Mouse (Mus musculus) T-helper 17 cell (primary cell): Measurements from ENCODE around the gene Vav1.

Experiments
- in situ Hi-C, 2 experiments: fragments of 300-600 bp; cut with MboI, MseI; formaldehyde crosslinking; loops; 1 replicate in 1 of 2; 2 replicates in 1 of 2; pipeline ENCODE4 v1.15.1; 2025; ENCODE audit warnings: high pct_unique_total_duplicates in 2 of 2

The Vav1 gene

DNA sequence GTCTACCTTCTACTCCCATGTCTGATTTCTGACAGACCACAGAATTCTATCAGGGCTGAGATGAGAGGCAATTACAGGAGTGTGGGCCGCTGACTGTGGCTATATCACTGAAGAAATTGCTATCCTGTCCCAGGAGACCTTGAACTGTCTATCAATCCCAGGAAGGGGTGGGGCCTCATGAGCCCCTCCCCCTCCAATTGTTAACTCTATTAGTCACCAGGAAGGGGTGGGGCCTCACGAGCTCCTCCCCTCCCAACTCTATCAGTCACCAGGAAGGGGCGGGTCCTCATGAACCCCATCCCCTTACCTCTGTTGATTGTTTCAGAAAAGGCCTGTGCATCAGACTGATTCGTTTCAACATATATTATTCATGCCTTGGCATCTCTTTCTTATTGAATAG is 53.3 kb downstream of the Vav1 start:
- in situ Hi-C loops = loop anchor here (5.0 kb wide), 2 partner anchors 110 to 115 kb away; no protein-coding TSS in a partner anchor

- in situ Hi-C loops = loop anchor here (5.0 kb wide), 2 partner anchors 112 to 117 kb away; no protein-coding TSS in a partner anchor
Observed at GRCm38 (mm10) chr17:57334001-57334760, 55.3 kb downstream of the Vav1 start.

GRCm38 (mm10) chr17:57334761-57335150 is 55.9 kb downstream of the Vav1 start:
- in situ Hi-C loops = loop anchor here (5.0 kb wide), 3 partner anchors 112 to 242 kb away; no protein-coding TSS in a partner anchor

GRCm38 (mm10) chr17:57335194-57335593 is 56.3 kb downstream of the Vav1 start:
- in situ Hi-C loops = loop anchor here in 1 of 2 experiments (5.0 kb wide), 1 partner anchor 243 kb away; no protein-coding TSS in a partner anchor

- in situ Hi-C loops = loop anchor here in 1 of 2 experiments (5.0 kb wide), 1 partner anchor 243 kb away; no protein-coding TSS in a partner anchor
Observed at GRCm38 (mm10) chr17:57335673-57336303, 56.9 kb downstream of the Vav1 start.

DNA sequence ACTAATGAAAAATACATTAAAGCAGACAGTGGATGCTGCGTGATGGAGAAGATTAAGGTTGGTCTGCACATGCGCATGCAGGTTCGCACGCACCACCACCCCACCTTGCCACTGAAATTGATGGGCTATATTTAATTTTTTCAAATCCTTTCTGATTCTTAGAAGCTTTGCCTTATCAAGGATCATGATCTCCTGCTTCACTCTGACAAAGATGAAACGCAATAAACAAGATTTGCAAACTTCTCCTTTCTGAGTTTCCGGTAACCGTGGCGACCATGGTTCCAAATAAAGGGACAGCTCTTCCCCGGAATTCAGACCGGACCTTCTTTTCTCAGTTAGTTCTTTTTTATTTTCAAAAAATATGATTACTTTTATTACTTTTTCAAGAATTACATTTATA is 59.1 kb downstream of the Vav1 start:
- in situ Hi-C loops = loop anchor here in 1 of 2 experiments (5.0 kb wide), 1 partner anchor 246 kb away; no protein-coding TSS in a partner anchor

DNA sequence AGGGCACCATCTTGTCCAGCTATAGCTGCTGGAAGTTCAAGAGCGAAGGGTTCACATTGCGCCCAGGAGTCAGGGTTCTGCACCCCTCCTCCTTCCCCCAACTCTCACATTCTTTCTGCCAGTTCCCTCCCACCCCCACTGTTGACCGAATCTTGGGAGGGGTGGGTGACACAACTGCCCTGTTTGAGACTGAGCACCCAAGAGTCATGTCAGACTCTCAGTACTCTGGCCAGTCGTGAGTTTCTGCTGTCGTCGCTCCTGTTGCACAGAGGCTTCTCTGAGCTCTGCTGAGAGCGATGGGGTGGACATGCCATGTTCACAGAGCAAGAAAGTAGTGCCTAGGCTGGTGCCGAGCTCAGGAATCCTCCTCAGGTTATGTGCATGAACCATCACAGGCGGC is 60.4 kb downstream of the Vav1 start:
- in situ Hi-C loops = loop anchor here in 1 of 2 experiments (5.0 kb wide), 1 partner anchor 247 kb away; no protein-coding TSS in a partner anchor

DNA sequence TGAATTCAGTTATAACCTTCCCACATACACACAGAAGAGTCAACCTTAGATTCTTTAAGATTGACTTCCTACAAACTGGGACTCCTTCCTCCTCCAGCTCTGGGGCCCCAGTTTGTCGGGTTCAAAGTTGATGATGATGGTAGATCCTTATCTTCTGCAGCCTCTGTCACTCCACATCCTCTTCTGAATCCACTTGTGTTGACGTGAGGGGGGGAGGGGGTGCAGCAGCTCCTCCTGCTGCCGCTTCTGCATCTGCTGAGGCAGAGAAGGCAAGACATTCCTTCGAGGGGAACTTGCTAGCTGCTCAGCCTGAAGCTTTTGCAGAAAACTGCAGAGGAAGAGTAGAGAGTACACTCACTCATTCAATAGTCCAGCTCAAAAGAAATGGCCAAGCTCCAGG is 62.7 kb downstream of the Vav1 start:
- in situ Hi-C loops = no loop called here

DNA sequence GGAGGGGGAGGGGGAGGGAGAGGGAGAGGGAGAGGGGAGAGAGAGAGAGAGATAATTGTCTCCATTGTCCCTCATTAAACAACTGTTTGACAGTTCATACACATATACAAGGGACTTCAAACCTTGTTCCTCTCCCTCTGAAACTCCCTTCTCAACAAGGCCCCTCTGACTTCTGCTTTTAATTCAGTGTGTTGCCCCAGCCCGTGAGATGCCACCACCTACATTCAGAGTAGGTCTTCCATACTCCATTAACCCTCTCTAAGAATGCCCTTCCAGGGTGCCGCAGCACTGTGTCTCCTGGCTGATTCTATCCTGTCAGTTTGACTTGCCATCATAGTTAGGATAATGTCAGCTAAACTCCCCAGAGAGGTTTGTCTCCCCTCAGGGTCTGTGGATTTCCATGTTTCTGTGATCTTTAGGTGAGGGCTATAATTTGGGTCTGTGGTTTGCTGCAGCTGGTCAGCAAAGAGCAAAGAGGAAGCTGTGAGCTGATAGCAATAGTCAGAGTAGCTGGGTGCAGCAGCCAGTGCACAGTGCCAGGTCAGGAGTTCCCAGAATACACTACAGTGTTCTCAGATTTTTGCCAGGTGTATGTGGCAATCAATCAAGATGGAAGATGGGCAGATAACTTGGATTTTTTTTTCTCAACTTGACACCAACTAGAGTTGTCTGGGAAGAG is 65.3 kb downstream of the Vav1 start:
- in situ Hi-C loops = no loop called here

- in situ Hi-C loops = no loop called here
Observed at GRCm38 (mm10) chr17:57347017-57347416, 68.1 kb downstream of the Vav1 start.

- in situ Hi-C loops = no loop called here
Observed at GRCm38 (mm10) chr17:57347781-57348180, 68.9 kb downstream of the Vav1 start.

DNA sequence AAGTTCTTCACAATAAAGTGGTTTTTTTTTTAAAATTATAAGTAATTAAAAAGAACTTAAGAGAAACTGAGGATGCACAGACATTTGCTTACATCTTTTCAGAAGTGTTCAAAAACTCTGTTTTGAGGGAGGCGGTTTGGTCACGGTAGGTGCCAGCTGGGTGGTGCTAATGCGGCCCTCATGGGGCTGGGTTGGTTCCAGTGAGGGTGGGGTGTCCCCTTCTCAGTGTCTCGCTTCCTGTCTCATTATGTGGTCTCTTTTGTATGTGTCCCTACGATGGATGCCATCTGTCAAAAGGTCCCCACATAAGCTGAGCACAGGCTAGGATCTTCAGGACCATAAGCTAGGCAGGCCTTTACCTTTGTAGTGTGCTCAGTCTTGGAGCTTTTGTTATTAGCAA is 70.2 kb downstream of the Vav1 start:
- in situ Hi-C loops = no loop called here

- in situ Hi-C loops = no loop called here
Observed at GRCm38 (mm10) chr17:57350212-57350611, 71.3 kb downstream of the Vav1 start.

DNA sequence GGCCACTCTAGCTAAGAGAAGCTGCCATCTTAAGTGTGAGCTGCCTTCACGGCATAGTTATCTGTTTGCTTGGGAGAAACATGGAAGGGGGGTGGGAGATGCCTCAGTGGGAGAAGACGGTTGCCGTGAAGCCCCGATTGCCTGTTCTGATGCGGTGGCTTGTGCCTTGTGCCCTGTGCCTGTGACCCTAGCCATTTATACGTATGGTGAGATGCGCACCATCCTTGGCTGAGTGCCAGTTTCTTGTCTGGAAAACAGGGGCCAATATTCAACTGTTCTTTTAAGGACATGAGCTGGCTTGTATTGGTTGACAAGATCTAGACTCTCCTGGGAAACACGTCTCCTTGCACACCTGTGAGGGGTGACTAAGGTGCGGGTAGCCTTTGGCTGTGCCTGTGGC is 72.2 kb downstream of the Vav1 start:
- in situ Hi-C loops = no loop called here

DNA sequence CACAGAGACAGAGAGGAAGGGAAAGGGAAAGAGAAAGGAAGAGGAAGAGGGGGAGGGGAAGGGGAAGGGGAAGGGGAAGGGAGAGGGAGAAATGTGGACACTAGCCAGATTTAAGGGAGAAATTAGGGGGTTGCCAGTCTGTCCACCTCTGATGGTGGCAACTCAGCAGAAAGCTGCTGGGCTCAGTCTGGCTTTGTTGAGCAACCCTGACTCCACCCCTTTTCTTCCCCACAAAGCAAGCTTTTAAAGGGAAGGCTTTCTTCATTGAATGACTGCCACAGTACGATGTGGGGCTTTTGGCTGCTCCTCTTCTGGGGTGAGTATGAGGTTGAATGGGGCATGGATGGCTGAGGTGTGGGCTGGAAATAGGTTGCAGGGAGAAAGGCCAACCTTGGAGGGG is 79.5 kb downstream of the Vav1 start, which contains the start of gene Adgre1:
Gene Adgre1 (plus strand): TSS at position 251 of the 400 bp plus-strand sequence.
- in situ Hi-C loops = no loop called here

- in situ Hi-C loops = no loop called here
Observed at GRCm38 (mm10) chr17:57359485-57360241, 80.8 kb downstream of the Vav1 start.
